Mouse (Mus musculus): ENCODE measurements around the gene Cse1l.

- TF ChIP-seq POLR2A (IDR thresholded peaks at IDR 0.05; ENCODE audit: low read depth, low read length) (no peak), CTCF (conservative IDR thresholded peaks at IDR 0.05; ENCODE audit: insufficient read depth, insufficient read length, low read depth, low read length) (no peak)
Measured at GRCm38 (mm10) chr2:166991945-166992344, 86.1 kb downstream of the Cse1l start.
